Mouse (Mus musculus): ENCODE data around the gene Dnaja3.

GRCm38 (mm10) chr16:4604293-4604837 lies 35.4 kb upstream of the Dnaja3 start:
- TF ChIP-seq CTCF (IDR thresholded peaks at IDR 0.05; ENCODE audit: low read depth), result no peak
- no peak for TF ChIP-seq EP300 (IDR thresholded peaks at IDR 0.05; ENCODE audit: low read depth)
